Mouse (Mus musculus): ENCODE results near the gene Crybg3.

GRCm38 (mm10) chr16:59545360-59545759 is 55.4 kb downstream of the Crybg3 start:
- TF ChIP-seq POLR2A (IDR thresholded peaks at IDR 0.05; ENCODE audit: insufficient read length, low read depth) (no peak), MAX (IDR thresholded peaks at IDR 0.05; ENCODE audit: low read depth) (no peak), SRF (IDR thresholded peaks at IDR 0.05; ENCODE audit: control insufficient read depth, insufficient read length, low read depth) (no peak), POLR2AphosphoS2 (IDR thresholded peaks at IDR 0.05; ENCODE audit: insufficient read length, low read depth) (no peak), USF1 (IDR thresholded peaks at IDR 0.05; ENCODE audit: low read depth) (no peak), MYOG (IDR thresholded peaks at IDR 0.05; ENCODE audit: control insufficient read depth in 1 of 3, insufficient read depth in 1 of 3, insufficient read length in 2 of 3, low read depth in 2 of 3) (no peak), TCF3 (IDR thresholded peaks at IDR 0.05; ENCODE audit: insufficient read length, low read depth) (no peak), E2F4 (IDR thresholded peaks at IDR 0.05; ENCODE audit: insufficient read depth) (no peak), TCF12 (IDR thresholded peaks at IDR 0.05; ENCODE audit: insufficient read depth, poor library complexity, severe bottlenecking) (no peak), CEBPB (IDR thresholded peaks at IDR 0.05; ENCODE audit: insufficient read depth, poor library complexity, severe bottlenecking) (no peak), MYOD1 (IDR thresholded peaks at IDR 0.05; ENCODE audit: control insufficient read depth in 1 of 3, insufficient read length in 2 of 3, low read depth in 2 of 3) (no peak)
